Mouse (Mus musculus) cortical plate, adult 2 months (tissue): ENCODE measurements around the gene Csnk2b. TPM values are rescaled to one million over a fixed set of nuclear protein-coding genes. Genes with fewer than 3 reads are reported as not detected.

Experiments
- H3K27ac ChIP-seq: fragments of 200-500 bp; 2 replicates; pipeline ENCODE4 v1.5.1; 2012; ENCODE audit warnings: low read length, control low read depth, inconsistent platforms; ENCODE audit not compliant: insufficient read depth
- H3K4me1 ChIP-seq: fragments of 200-500 bp; 2 replicates; pipeline ENCODE4 v1.6.1; 2011; ENCODE audit warnings: low read length; ENCODE audit not compliant: control insufficient read depth, insufficient read depth
- H3K4me3 ChIP-seq: fragments of 200-500 bp; 2 replicates; pipeline ENCODE4 v1.5.1; 2011; ENCODE audit warnings: mild to moderate bottlenecking, low read length, control low read depth; ENCODE audit not compliant: insufficient read depth
- CTCF ChIP-seq: fragments of 200-500 bp; IDR thresholded peaks from 2 replicates; pipeline ENCODE4 v1.5.1; 2011; ENCODE audit warnings: mild to moderate bottlenecking, control low read depth, low read length; ENCODE audit not compliant: insufficient read depth; ENCODE audit errors: extremely low read depth
- POLR2A ChIP-seq: fragments of 200-500 bp; IDR thresholded peaks from 2 replicates; pipeline ENCODE4 v1.6.1; 2011; ENCODE audit warnings: mild to moderate bottlenecking, low read length, control low read depth; ENCODE audit not compliant: insufficient read depth; ENCODE audit errors: extremely low read depth
- polyA plus RNA-seq: library from polyadenylated mRNA; depleted of rRNA; stranded (reverse); fragments of >200 nt; gene quantifications from 2 replicates; pipeline ENCODE4 v1.2.3, GENCODE M21; 2012

Csnk2b gene
- polyA plus RNA-seq, 1 experiment = 191 TPM

GRCm38 (mm10) chr17:35082841-35083576 lies 38.8 kb downstream of the Csnk2b start:
- Histone ChIP-seq H3K4me3 (no peak overlapping the region), H3K27ac (no peak overlapping the region), H3K4me1 (no peaks in the 10 kb centered on the region)
- TF ChIP-seq POLR2A (no peak), CTCF (no peak)

- no peak overlapping the region for H3K4me3 ChIP-seq
- no peaks in the 10 kb centered on the region for H3K4me1 ChIP-seq
- H3K27ac ChIP-seq = peak overlapping the region; percentile 80; the same call in 1 of the 2 replicates
- no peak for TF ChIP-seq POLR2A
- TF ChIP-seq CTCF = no peak
Measured at GRCm38 (mm10) chr17:35080710-35081109, 41.1 kb downstream of the Csnk2b start.

- TF ChIP-seq CTCF (no peak), POLR2A (no peak)
- H3K4me3 ChIP-seq = no peak overlapping the region
- H3K4me1 ChIP-seq = no peaks in the 10 kb centered on the region
- no peak overlapping the region for H3K27ac ChIP-seq
Measured at GRCm38 (mm10) chr17:35080248-35080647, 41.6 kb downstream of the Csnk2b start.

- TF ChIP-seq POLR2A (no peak), CTCF (no peak)
- Histone ChIP-seq H3K4me1 (no peaks in the 10 kb centered on the region), H3K4me3 (no peak overlapping the region), H3K27ac (no peak overlapping the region)
Measured at GRCm38 (mm10) chr17:35079778-35080177, 42.1 kb downstream of the Csnk2b start.

- Histone ChIP-seq H3K4me3 (peak within 1 kb of the TSS; percentile 21), H3K4me1 (no peaks in the 10 kb centered on the region), H3K27ac (no peak within 1 kb of the TSS)
- TF ChIP-seq POLR2A (no peak), CTCF (peak; percentile 26)
Measured at GRCm38 (mm10) chr17:35077786-35078233, 44.0 kb downstream of the Csnk2b start, which contains the start of gene Ly6g6d. Ly6g6d (minus strand) TSS chr17:35078065.

- Histone ChIP-seq H3K4me3 (peak overlapping the region; percentile 21; the same call in 1 of the 2 replicates), H3K27ac (no peak overlapping the region), H3K4me1 (no peaks in the 10 kb centered on the region)
- TF ChIP-seq CTCF (no peak), POLR2A (no peak)
Measured at GRCm38 (mm10) chr17:35077285-35077684, 44.6 kb downstream of the Csnk2b start.

- no peaks in the 10 kb centered on the region for H3K4me1 ChIP-seq
- no peak for TF ChIP-seq CTCF
- peak within 1 kb of the TSS; percentile 21 for H3K4me3 ChIP-seq
- H3K27ac ChIP-seq = no peak within 1 kb of the TSS
Measured at GRCm38 (mm10) chr17:35076507-35077176, 45.2 kb downstream of the Csnk2b start, which contains the start of gene Ly6g6e. Ly6g6e (plus strand) TSS chr17:35076902.

GRCm38 (mm10) chr17:35074097-35074496 lies 47.8 kb downstream of the Csnk2b start:
- no peak for TF ChIP-seq CTCF
- no peak for TF ChIP-seq POLR2A
- Histone ChIP-seq H3K27ac (no peak overlapping the region), H3K4me3 (no peak overlapping the region), H3K4me1 (no peaks in the 10 kb centered on the region)

GRCm38 (mm10) chr17:35071454-35071853 lies 50.4 kb downstream of the Csnk2b start:
- TF ChIP-seq CTCF = no peak
- TF ChIP-seq POLR2A = no peak
- H3K27ac ChIP-seq = no peak overlapping the region
- H3K4me1 ChIP-seq = no peaks in the 10 kb centered on the region
- no peak overlapping the region for H3K4me3 ChIP-seq
